Comparison of ENCODE assay signal across 33 mouse cellular contexts in genomic region chrX:152738191-152738590, GRCm38 (mm10). TPM values are rescaled to one million over a fixed set of nuclear protein-coding genes. Genes with fewer than 3 reads are reported as not detected.
DNase-seq lines count a peak whose midpoint lies in the region; ATAC-seq and TF ChIP-seq lines count a peak whose summit lies in the region.
"Had no signal": no experiment of that assay in that cellular context is flagged by ENCODE, and none has a peak within 500 bp of the region (broad histone marks: within the 10 kb centered on the region; RNA-seq: fewer than 3 reads in every experiment).

No protein-coding gene starts in this region.

- no peak for ATAC-seq in kidney, embryonic 16.5 days (ENCODE audit: low FRiP score, low TSS enrichment)
- ATAC-seq in liver, embryonic 13.5 days (ENCODE audit: low read depth), result no peak
- no peak for ATAC-seq in liver, postnatal 0 days
- ATAC-seq: activated CD4-positive, CD25-positive, alpha-beta regulatory T cell, adult 4 months; forebrain, embryonic 15.5 days; hindbrain, postnatal 0 days had no signal

- no peaks in the 10 kb centered on the region for H3K9me3 ChIP-seq in kidney, embryonic 16.5 days (ENCODE audit: low read length)
- no peaks in the 10 kb centered on the region for H3K9me3 ChIP-seq in liver, embryonic 13.5 days (replicated peaks)
- H3K9me3 ChIP-seq in liver, postnatal 0 days (ENCODE audit: low read length), result no peaks in the 10 kb centered on the region
- H3K9me3 ChIP-seq: embryonic facial prominence, embryonic 12.5 days; embryonic facial prominence, embryonic 15.5 days; forebrain, embryonic 12.5 days; forebrain, embryonic 15.5 days; G1E; heart, embryonic 10.5 days; heart, embryonic 13.5 days had no signal

- H3K27me3 ChIP-seq in kidney, embryonic 16.5 days (ENCODE audit: insufficient read depth, low read length), result peaks cover 19% of the 10 kb centered on the region; the same call in 1 of the 2 replicates
- H3K27me3 ChIP-seq in liver, embryonic 13.5 days, result no peaks in the 10 kb centered on the region
- no peaks in the 10 kb centered on the region for H3K27me3 ChIP-seq in liver, postnatal 0 days (ENCODE audit: insufficient read depth, low read length)
- H3K27me3 ChIP-seq: CH12.LX; forebrain, embryonic 15.5 days had no signal

- intact Hi-C loops in left cerebral cortex, postnatal 36 days (cut with DNase I), result no loop called here

- H3K27ac ChIP-seq in kidney, embryonic 16.5 days (ENCODE audit: low read length), result peak overlapping the region; percentile 28; the same call in 1 of the 2 replicates
- H3K27ac ChIP-seq in liver, embryonic 13.5 days, result no peak overlapping the region
- no peak overlapping the region for H3K27ac ChIP-seq in liver, postnatal 0 days (ENCODE audit: low read depth)
- H3K27ac ChIP-seq in embryonic fibroblast, embryonic 13.5 days (ENCODE audit: insufficient read depth, low read length), result peak overlapping the region; percentile 40; the same call in 1 of the 2 replicates
- H3K27ac ChIP-seq: embryonic facial prominence, embryonic 12.5 days; embryonic facial prominence, embryonic 15.5 days; forebrain, embryonic 12.5 days; forebrain, embryonic 15.5 days; heart, embryonic 10.5 days; heart, embryonic 13.5 days; hindbrain, embryonic 14.5 days; hindbrain, postnatal 0 days had no signal

- no peak overlapping the region for H3K4me2 ChIP-seq in kidney, embryonic 16.5 days (replicated peaks; ENCODE audit: low read depth, low read length)
- H3K4me2 ChIP-seq in liver, embryonic 13.5 days, result no peak overlapping the region
- no peak overlapping the region for H3K4me2 ChIP-seq in liver, postnatal 0 days (ENCODE audit: low read depth, low read length)
- H3K4me2 ChIP-seq: embryonic facial prominence, embryonic 12.5 days; embryonic facial prominence, embryonic 15.5 days; forebrain, embryonic 12.5 days; forebrain, embryonic 15.5 days; heart, embryonic 13.5 days; hindbrain, embryonic 14.5 days had no signal

- H3K4me3 ChIP-seq in kidney, embryonic 16.5 days (ENCODE audit: low read length), result no peak overlapping the region
- H3K4me3 ChIP-seq in liver, embryonic 13.5 days (replicated peaks), result no peak overlapping the region
- H3K4me3 ChIP-seq in liver, postnatal 0 days (ENCODE audit: low read depth, low read length), result no peak overlapping the region
- H3K4me3 ChIP-seq in embryonic fibroblast, embryonic 13.5 days (ENCODE audit: insufficient read depth, low read length), result no peak overlapping the region
- H3K4me3 ChIP-seq: embryonic facial prominence, embryonic 12.5 days; embryonic facial prominence, embryonic 15.5 days; erythroblast, embryonic 14.5 days; forebrain, embryonic 12.5 days; forebrain, embryonic 15.5 days; heart, embryonic 10.5 days; heart, embryonic 13.5 days had no signal

- TF ChIP-seq POLR2A in embryonic fibroblast, embryonic 13.5 days (IDR thresholded peaks at IDR 0.05; ENCODE audit: low read depth, low read length), result no peak

- no peaks in the 10 kb centered on the region for H3K36me3 ChIP-seq in kidney, embryonic 16.5 days (ENCODE audit: insufficient read depth, low read length)
- no peaks in the 10 kb centered on the region for H3K36me3 ChIP-seq in liver, embryonic 13.5 days
- no peaks in the 10 kb centered on the region for H3K36me3 ChIP-seq in liver, postnatal 0 days (replicated peaks; ENCODE audit: insufficient read depth, low read length)
- H3K36me3 ChIP-seq: embryonic facial prominence, embryonic 12.5 days; embryonic facial prominence, embryonic 15.5 days; forebrain, embryonic 12.5 days; forebrain, embryonic 15.5 days; G1E; heart, embryonic 10.5 days; heart, embryonic 13.5 days had no signal

- no peak for DNase-seq in kidney, adult 18-20 months
- peak; percentile 38 for DNase-seq in liver, embryonic 13.5 days
- no peak for DNase-seq in liver, postnatal 0 days
- peak; percentile 1 for DNase-seq in retina, postnatal 1 day
- no peak for DNase-seq in retina, embryonic 14.5 days (ENCODE audit: low spot score)
- no peak for DNase-seq in left cerebral cortex, postnatal 36 days (ENCODE audit: low spot score in 2 of 2)
- DNase-seq: adrenal gland, adult 8-10 months; adrenal gland, postnatal 25 days; B cell, adult 2 months; cerebellum, adult 2 months; cerebellum, adult 9-11 months; cerebellum, postnatal 25 days; gastrocnemius, postnatal 25 days; heart, adult 18-20 months; heart, postnatal 14 days; heart, postnatal 4 days had no signal

- TF ChIP-seq CTCF in liver, postnatal 0 days (IDR thresholded peaks at IDR 0.05; ENCODE audit: low read depth), result no peak
- TF ChIP-seq CTCF in embryonic fibroblast, embryonic 13.5 days (IDR thresholded peaks at IDR 0.05; ENCODE audit: borderline replicate concordance, insufficient read depth, low read length), result no peak

- no peak for TF ChIP-seq EP300 in liver, postnatal 0 days (IDR thresholded peaks at IDR 0.05; ENCODE audit: low read depth)

- WGBS in kidney, embryonic 16.5 days, result 63% methylated on average over 2 of the region's 2 CpGs
- WGBS in liver, embryonic 13.5 days (ENCODE audit: insufficient replicate concordance), result 39% methylated on average over 2 of the region's 2 CpGs
- 38% methylated on average over 2 of the region's 2 CpGs for WGBS in liver, postnatal 0 days (ENCODE audit: insufficient replicate concordance)

- H3K9ac ChIP-seq in kidney, embryonic 16.5 days (replicated peaks; ENCODE audit: low read length), result no peak overlapping the region
- H3K9ac ChIP-seq in liver, embryonic 13.5 days, result no peak overlapping the region
- no peak overlapping the region for H3K9ac ChIP-seq in liver, postnatal 0 days (replicated peaks)
- H3K9ac ChIP-seq: embryonic facial prominence, embryonic 12.5 days; embryonic facial prominence, embryonic 15.5 days; forebrain, embryonic 12.5 days; forebrain, embryonic 15.5 days; heart, embryonic 13.5 days; hindbrain, embryonic 14.5 days had no signal

- no peaks in the 10 kb centered on the region for H3K4me1 ChIP-seq in kidney, embryonic 16.5 days (ENCODE audit: insufficient read depth, low read length)
- no peaks in the 10 kb centered on the region for H3K4me1 ChIP-seq in liver, embryonic 13.5 days (replicated peaks)
- no peaks in the 10 kb centered on the region for H3K4me1 ChIP-seq in liver, postnatal 0 days (ENCODE audit: insufficient read depth)
- peaks cover 4% of the 10 kb centered on the region; the same call in 1 of the 2 replicates for H3K4me1 ChIP-seq in embryonic fibroblast, embryonic 13.5 days (ENCODE audit: control insufficient read depth, insufficient read depth, low read length)
- H3K4me1 ChIP-seq: embryonic facial prominence, embryonic 12.5 days; embryonic facial prominence, embryonic 15.5 days; forebrain, embryonic 12.5 days; forebrain, embryonic 15.5 days had no signal

RNA-seq across cellular contexts. Expression of gene Shroom2, which starts 31.1 kb away (rescaled TPM):
- 6.4 and 6.6 TPM in 2 replicates for polyA plus RNA-seq in kidney, embryonic 16.5 days (2015; fragmentation: Nextera tagmentation; extraction: Ambion mirVana)
- polyA plus RNA-seq in liver, embryonic 13.5 days (2015; fragmentation: Nextera tagmentation; extraction: Ambion mirVana), result 0.89 and 0.96 TPM in 2 replicates
- 1.6 and 1.7 TPM in 2 replicates for polyA plus RNA-seq in liver, postnatal 0 days (2015; fragmentation: Nextera tagmentation; extraction: Ambion mirVana)
- 3.8 and 4.5 TPM in 2 replicates for polyA plus RNA-seq in embryonic fibroblast, embryonic 13.5 days (2011; ENCODE audit: insufficient read length, low read depth, missing spikeins)
- total RNA-seq in left cerebral cortex, postnatal 36 days (2021), result 100 to 1,000 TPM; 113 to 115 TPM
- total RNA-seq: common myeloid progenitor, adult 5-6 weeks had no signal
- polyA plus RNA-seq: activated CD4-positive, CD25-positive, alpha-beta regulatory T cell, adult 4 months; erythroblast, embryonic 14.5 days; G1E had no signal

RNA-seq across cellular contexts. Expression of gene Gpr143, which starts 43.5 kb away (rescaled TPM):
- 0.10 TPM in 2 replicates for polyA plus RNA-seq in kidney, embryonic 16.5 days (2015; fragmentation: Nextera tagmentation; extraction: Ambion mirVana)
- not detected in 2 replicates for polyA plus RNA-seq in liver, embryonic 13.5 days (2015; fragmentation: Nextera tagmentation; extraction: Ambion mirVana)
- polyA plus RNA-seq in liver, postnatal 0 days (2015; fragmentation: Nextera tagmentation; extraction: Ambion mirVana), result 0.08 and 0.11 TPM in 2 replicates
- not detected in 2 replicates for polyA plus RNA-seq in embryonic fibroblast, embryonic 13.5 days (2011; ENCODE audit: insufficient read length, low read depth, missing spikeins)
- under 1 TPM in 1 of 2 experiments, not detected in 1; 0.47 TPM for total RNA-seq in left cerebral cortex, postnatal 36 days (2021)
- total RNA-seq: adrenal gland, postnatal 25 days; CH12.LX; common myeloid progenitor, adult 5-6 weeks; G1E; gastrocnemius, adult 8-10 months; gastrocnemius, postnatal 25 days; heart, postnatal 14 days; heart, postnatal 4 days had no signal
- polyA plus RNA-seq: activated CD4-positive, CD25-positive, alpha-beta regulatory T cell, adult 4 months; cerebellum, adult 2 months; erythroblast, embryonic 14.5 days; G1E; gonadal fat pad, adult 2 months; heart, embryonic 10.5 days had no signal

Comparison
In these comparisons a context has a peak if more than half of its experiments do, and no peak if none do; other contexts are left out.
1. DNase-seq: peak in liver, embryonic 13.5 days (single experiment) and retina, postnatal 1 day (single experiment); none in kidney, adult 18-20 months (single experiment), liver, postnatal 0 days (single experiment), retina, embryonic 14.5 days (single experiment) and left cerebral cortex, postnatal 36 days (0 of 2).
2. H3K27ac ChIP-seq: peak in kidney, embryonic 16.5 days (single experiment) and embryonic fibroblast, embryonic 13.5 days (single experiment); none in liver, embryonic 13.5 days (single experiment) and liver, postnatal 0 days (single experiment).